Mouse (Mus musculus) neural tube, embryonic 14.5 days (tissue): ENCODE data around the gene Olfr883. TPM values are rescaled to one million over a fixed set of nuclear protein-coding genes. Genes with fewer than 3 reads are reported as not detected.

ENCODE experiments used
- ATAC-seq: fragments of 200-750 bp; cut with Nextera tagmentation; 2 replicates; pipeline ENCODE4 v1.8.0; 2017; ENCODE audit warnings: low read depth, mild to moderate bottlenecking, moderate TSS enrichment, moderate library complexity
- H3K27ac ChIP-seq: fragments of 300-500 bp; sonication (generic); 2 replicates; pipeline ENCODE4 v1.5.1; 2014; ENCODE audit warnings: low read depth, mild to moderate bottlenecking, control low read depth, low read length, moderate library complexity, mixed read lengths
- H3K27me3 ChIP-seq: fragments of 300-500 bp; sonication (generic); 2 replicates; pipeline ENCODE4 v1.6.1; 2014; ENCODE audit warnings: low read length; ENCODE audit not compliant: control insufficient read depth, insufficient read depth
- H3K36me3 ChIP-seq: fragments of 300-500 bp; sonication (generic); 2 replicates; pipeline ENCODE4 v1.6.1; 2014; ENCODE audit warnings: low read length, mixed read lengths; ENCODE audit not compliant: control insufficient read depth, insufficient read depth
- H3K4me1 ChIP-seq: fragments of 300-500 bp; sonication (generic); 2 replicates; pipeline ENCODE4 v1.6.1; 2014; ENCODE audit warnings: low read length; ENCODE audit not compliant: control insufficient read depth, insufficient read depth
- H3K4me2 ChIP-seq: fragments of 300-500 bp; sonication (generic); 2 replicates; pipeline ENCODE4 v1.6.1; 2014; ENCODE audit warnings: mild to moderate bottlenecking, low read depth, low read length, control low read depth
- H3K4me3 ChIP-seq: fragments of 300-500 bp; sonication (generic); 2 replicates; pipeline ENCODE4 v1.5.1; 2014; ENCODE audit warnings: low read depth, low read length, control low read depth, mixed read lengths
- H3K9ac ChIP-seq: fragments of 300-500 bp; sonication (generic); replicated peaks from 2 replicates; pipeline ENCODE4 v1.6.1; 2014; ENCODE audit warnings: low read depth, mild to moderate bottlenecking, control low read depth, low read length, mixed read lengths
- H3K9me3 ChIP-seq: fragments of 300-500 bp; sonication (generic); 2 replicates; pipeline ENCODE4 v1.6.1; 2016; ENCODE audit warnings: low read length; ENCODE audit not compliant: control insufficient read depth
- WGBS: fragments of 180-500 bp; shearing (Covaris S2); extraction: QIAGEN DNeasy Blood & Tissue Kit; methylation state at CpG from one replicate; pipeline ENCODE4 v1.1.7; 2014; 5-methylcytosine and 5-hydroxymethylcytosine counted together
- polyA plus RNA-seq: library from polyadenylated mRNA; unstranded; fragments of >200 nt; fragmentation: Nextera tagmentation; extraction: Ambion mirVana; gene quantifications from 2 replicates; pipeline ENCODE4 v1.2.1, GENCODE M21; 2014

Gene Olfr883
- not detected in 2 replicates for polyA plus RNA-seq

GRCm38 (mm10) chr9:38025508-38025907 lies at the start of gene Olfr883:
Gene Olfr883, plus strand, starts transcription at chr9:38025808.
- Histone ChIP-seq H3K27me3 (no peaks in the 10 kb centered on the region), H3K36me3 (no peaks in the 10 kb centered on the region), H3K27ac (no peak within 1 kb of the TSS), H3K9me3 (no peaks in the 10 kb centered on the region), H3K4me3 (no peak within 1 kb of the TSS), H3K4me1 (no peaks in the 10 kb centered on the region), H3K9ac (no peak within 1 kb of the TSS), H3K4me2 (no peak within 1 kb of the TSS)
- 85% methylated on average over 1 of the region's 1 CpGs for WGBS
- ATAC-seq: no peak

DNA sequence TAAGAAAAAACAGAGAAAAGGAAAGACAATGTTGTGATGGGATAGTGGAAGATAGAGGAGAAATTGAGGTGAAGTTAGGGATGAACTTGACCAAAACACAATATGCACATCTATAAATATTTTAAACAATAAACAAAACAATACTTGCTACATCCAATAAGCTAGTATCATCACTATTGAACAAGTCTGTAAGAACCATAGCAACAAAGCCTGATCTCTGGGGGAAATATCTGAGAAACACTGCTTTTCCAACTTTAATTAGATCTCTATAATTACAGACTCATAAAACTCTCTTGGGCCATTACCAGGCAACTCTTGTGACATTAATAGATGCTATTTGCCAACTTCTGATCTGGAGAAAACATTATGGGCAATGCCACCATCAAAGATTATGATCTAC lies 34.1 kb upstream of the Olfr883 start, which contains the start of gene Olfr881:
Gene Olfr881 (plus strand): TSS at position 301 of the 400 bp plus-strand sequence.
- no peaks in the 10 kb centered on the region for H3K4me1 ChIP-seq
- no peak for ATAC-seq
- no peak within 1 kb of the TSS for H3K4me3 ChIP-seq
- H3K9ac ChIP-seq: no peak within 1 kb of the TSS
- H3K9me3 ChIP-seq: no peaks in the 10 kb centered on the region
- no peak within 1 kb of the TSS for H3K27ac ChIP-seq
- no peaks in the 10 kb centered on the region for H3K36me3 ChIP-seq
- no peaks in the 10 kb centered on the region for H3K27me3 ChIP-seq
- no peak within 1 kb of the TSS for H3K4me2 ChIP-seq

DNA sequence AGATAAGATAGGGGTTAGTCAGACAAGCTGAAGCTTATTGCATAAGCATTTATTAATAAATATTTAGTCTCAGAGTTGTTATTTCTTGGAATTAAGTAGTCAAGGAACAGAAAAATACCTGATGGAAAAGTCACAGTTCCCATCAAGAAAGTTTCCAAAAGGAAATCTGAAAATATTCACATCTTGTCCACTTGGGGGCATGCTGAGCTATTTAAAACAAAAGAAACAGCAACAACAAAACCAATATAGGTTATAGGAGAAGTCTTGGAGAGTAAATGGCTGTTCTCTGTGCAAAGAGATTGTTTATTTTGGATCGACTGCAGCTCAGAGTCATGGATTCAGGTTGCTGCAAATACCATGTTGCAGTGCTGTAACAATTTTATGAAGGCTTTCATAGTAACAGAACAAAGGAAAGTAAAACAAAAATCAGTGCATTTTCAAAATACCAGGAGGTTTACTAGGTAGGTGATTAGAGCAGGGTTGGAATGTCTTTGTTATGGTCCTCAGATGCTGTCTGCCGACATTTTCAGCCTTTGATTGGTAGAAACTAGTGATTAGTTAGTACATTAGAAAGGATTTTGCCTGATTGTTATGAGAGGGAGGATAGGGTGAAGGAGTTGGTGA lies 26.9 kb upstream of the Olfr883 start:
- WGBS: 44% methylated on average over 2 of the region's 2 CpGs

DNA sequence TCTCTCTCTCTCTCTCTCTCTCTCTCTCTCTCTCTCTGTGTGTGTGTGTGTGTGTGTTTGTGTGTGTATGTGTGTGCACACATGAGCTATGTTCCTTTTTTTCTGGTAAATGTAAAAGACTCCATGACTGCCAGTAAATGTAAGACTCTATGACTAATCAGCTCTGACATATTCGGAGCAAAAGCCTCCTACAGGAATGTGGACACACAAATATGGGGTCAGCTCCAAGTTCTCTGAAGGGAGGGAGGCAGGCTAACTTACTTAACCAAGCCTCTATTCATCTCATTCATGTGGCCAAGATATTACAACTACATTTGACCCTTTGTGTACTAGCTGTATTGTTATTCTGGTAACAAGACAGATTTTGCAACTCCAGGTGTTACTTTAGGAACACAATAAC lies 25.6 kb upstream of the Olfr883 start:
- WGBS: 78% methylated on average over 1 of the region's 1 CpGs
- Histone ChIP-seq H3K4me3 (no peak overlapping the region), H3K27me3 (no peaks in the 10 kb centered on the region), H3K4me2 (no peak overlapping the region), H3K36me3 (no peaks in the 10 kb centered on the region), H3K9ac (no peak overlapping the region), H3K4me1 (no peaks in the 10 kb centered on the region), H3K27ac (no peak overlapping the region), H3K9me3 (no peaks in the 10 kb centered on the region)
- ATAC-seq: no peak

More for the DNA sequence above, 26.9 kb upstream of the Olfr883 start:
- no peak overlapping the region for H3K4me2 ChIP-seq
- no peaks in the 10 kb centered on the region for H3K4me1 ChIP-seq
- no peaks in the 10 kb centered on the region for H3K9me3 ChIP-seq
- ATAC-seq: no peak
- no peak overlapping the region for H3K9ac ChIP-seq
- H3K4me3 ChIP-seq: no peak overlapping the region
- H3K36me3 ChIP-seq: no peaks in the 10 kb centered on the region
- H3K27ac ChIP-seq: no peak overlapping the region
- no peaks in the 10 kb centered on the region for H3K27me3 ChIP-seq

- H3K36me3 ChIP-seq: no peaks in the 10 kb centered on the region
- no peak within 1 kb of the TSS for H3K4me2 ChIP-seq
- no peaks in the 10 kb centered on the region for H3K27me3 ChIP-seq
- no peaks in the 10 kb centered on the region for H3K4me1 ChIP-seq
- 77% methylated on average over 1 of the region's 1 CpGs for WGBS
- no peak within 1 kb of the TSS for H3K9ac ChIP-seq
- no peak for ATAC-seq
- no peak within 1 kb of the TSS for H3K27ac ChIP-seq
- no peak within 1 kb of the TSS for H3K4me3 ChIP-seq
- no peaks in the 10 kb centered on the region for H3K9me3 ChIP-seq
Measured at GRCm38 (mm10) chr9:38046255-38046654, 20.6 kb downstream of the Olfr883 start, which contains the start of gene Olfr884. Gene Olfr884, plus strand, starts transcription at chr9:38046555.

- Histone ChIP-seq H3K4me2 (no peak within 1 kb of the TSS), H3K9me3 (no peaks in the 10 kb centered on the region), H3K27me3 (no peaks in the 10 kb centered on the region), H3K4me1 (no peaks in the 10 kb centered on the region), H3K4me3 (no peak within 1 kb of the TSS), H3K36me3 (no peaks in the 10 kb centered on the region), H3K9ac (no peak within 1 kb of the TSS), H3K27ac (no peak within 1 kb of the TSS)
- ATAC-seq: no peak
- WGBS: 93% methylated on average over 3 of the region's 3 CpGs
Measured at GRCm38 (mm10) chr9:38061022-38061421, 35.4 kb downstream of the Olfr883 start, which contains the start of gene Olfr885. Gene Olfr885, plus strand, starts transcription at chr9:38061322.

Other genes starting within 250 kb of the Olfr883 start
- gene Olfr876, start 222.8 kb upstream of the Olfr883 start, polyA plus RNA-seq: not detected in 2 replicates
- gene Olfr877, start 171.5 kb upstream of the Olfr883 start, polyA plus RNA-seq: not detected in 2 replicates
- gene Olfr145, start 129.1 kb upstream of the Olfr883 start, polyA plus RNA-seq: not detected in 2 replicates
- gene Olfr878, start 108.0 kb upstream of the Olfr883 start, polyA plus RNA-seq: not detected in 2 replicates
- gene Olfr881, start 34.0 kb upstream of the Olfr883 start, polyA plus RNA-seq: not detected in 2 replicates
- not detected in 2 replicates for gene Olfr884, start 20.7 kb downstream of the Olfr883 start, polyA plus RNA-seq
- not detected in 2 replicates for gene Olfr885, start 35.5 kb downstream of the Olfr883 start, polyA plus RNA-seq
- not detected in 2 replicates for gene Olfr887, start 58.3 kb downstream of the Olfr883 start, polyA plus RNA-seq
- not detected in 2 replicates for gene Olfr888, start 82.3 kb downstream of the Olfr883 start, polyA plus RNA-seq
- 0.04 TPM in 1 of 2 replicates, not detected in the other for gene Olfr889, start 89.4 kb downstream of the Olfr883 start, polyA plus RNA-seq
- not detected in 2 replicates for gene Olfr890, start 116.7 kb downstream of the Olfr883 start, polyA plus RNA-seq
- not detected in 2 replicates for gene Olfr891, start 155.0 kb downstream of the Olfr883 start, polyA plus RNA-seq
- gene Olfr893, start 182.6 kb downstream of the Olfr883 start, polyA plus RNA-seq: not detected in 2 replicates
- not detected in 2 replicates for gene Olfr894, start 192.2 kb downstream of the Olfr883 start, polyA plus RNA-seq
- not detected in 2 replicates for gene Olfr143, start 227.0 kb downstream of the Olfr883 start, polyA plus RNA-seq
- not detected in 2 replicates for gene Olfr895, start 242.0 kb downstream of the Olfr883 start, polyA plus RNA-seq